Mouse (Mus musculus) heart, adult 2 months (tissue): ENCODE results near the gene Evpl. TPM values are rescaled to one million over a fixed set of nuclear protein-coding genes. Genes with fewer than 3 reads are reported as not detected.
A peak's percentile ranks its signal among the peaks of the same experiment; 100 is the strongest.

Source experiments
- DNase-seq, 2 experiments: peaks; one replicate each; pipeline ENCODE4 v3.0.0; 2021
- H3K27ac ChIP-seq: fragments of 200-600 bp; 2 replicates; pipeline ENCODE4 v1.8.1; 2022
- H3K27me3 ChIP-seq: fragments of 200-500 bp; 2 replicates; pipeline ENCODE4 v1.6.1; 2012; ENCODE audit warnings: mild to moderate bottlenecking, low read length, inconsistent platforms, mixed read lengths; ENCODE audit not compliant: control insufficient read depth, insufficient read depth
- H3K36me3 ChIP-seq: fragments of 200-500 bp; 2 replicates; pipeline ENCODE4 v1.6.1; 2012; ENCODE audit warnings: low read length, inconsistent platforms; ENCODE audit not compliant: control insufficient read depth, insufficient read depth
- H3K4me1 ChIP-seq: fragments of 200-500 bp; 2 replicates; pipeline ENCODE4 v1.6.1; 2011; ENCODE audit warnings: low read length; ENCODE audit not compliant: control insufficient read depth, insufficient read depth
- H3K4me3 ChIP-seq: fragments of 200-600 bp; 2 replicates; pipeline ENCODE4 v1.8.1; 2022
- H3K79me2 ChIP-seq: fragments of 200-500 bp; replicated peaks from 2 replicates; pipeline ENCODE4 v1.6.1; 2012; ENCODE audit warnings: mild to moderate bottlenecking, inconsistent platforms, low read length, moderate library complexity, mixed read lengths; ENCODE audit not compliant: control insufficient read depth, insufficient read depth
- H3K9ac ChIP-seq: fragments of 200-500 bp; 2 replicates; pipeline ENCODE4 v1.6.1; 2012; ENCODE audit warnings: low read depth, mild to moderate bottlenecking, control low read depth, inconsistent platforms, low read length, mixed read lengths
- CTCF ChIP-seq: fragments of 200-600 bp; IDR thresholded peaks from 2 replicates; pipeline ENCODE4 v1.8.1; 2022; ENCODE audit warnings: antibody characterized with exemption, mild to moderate bottlenecking, moderate library complexity
- EP300 ChIP-seq: fragments of 200-500 bp; IDR thresholded peaks from 2 replicates; pipeline ENCODE4 v1.6.1; 2011; ENCODE audit warnings: low read depth, low read length, control low read depth; ENCODE audit not compliant: insufficient read depth
- POLR2A ChIP-seq: fragments of 200-500 bp; IDR thresholded peaks from 2 replicates; pipeline ENCODE4 v1.6.1; 2011; ENCODE audit warnings: mild to moderate bottlenecking, low read depth, low read length, control low read depth; ENCODE audit not compliant: insufficient read depth
- WGBS: fragments of 180-500 bp; shearing (Covaris S2); methylation state at CpG from one replicate; pipeline ENCODE4 v1.1.7; 2018; 5-methylcytosine and 5-hydroxymethylcytosine counted together
- intact Hi-C: fragments of 180-260 bp; cut with DNase I; formaldehyde crosslinking; loops from one replicate; pipeline ENCODE4 v1.15.1; 2025
- polyA plus RNA-seq: library from polyadenylated mRNA; depleted of rRNA; stranded (reverse); fragments of >200 nt; gene quantifications from 2 replicates; pipeline ENCODE4 v1.2.3, GENCODE M21; 2012
- total RNA-seq, 2 experiments: library from RNA; stranded (reverse); gene quantifications; 2 replicates each; pipeline ENCODE4 v1.2.3; 2021

The Evpl gene
- total and polyA plus RNA-seq, 3 experiments, result 0.29 to 0.50 (median 0.39) TPM

DNA sequence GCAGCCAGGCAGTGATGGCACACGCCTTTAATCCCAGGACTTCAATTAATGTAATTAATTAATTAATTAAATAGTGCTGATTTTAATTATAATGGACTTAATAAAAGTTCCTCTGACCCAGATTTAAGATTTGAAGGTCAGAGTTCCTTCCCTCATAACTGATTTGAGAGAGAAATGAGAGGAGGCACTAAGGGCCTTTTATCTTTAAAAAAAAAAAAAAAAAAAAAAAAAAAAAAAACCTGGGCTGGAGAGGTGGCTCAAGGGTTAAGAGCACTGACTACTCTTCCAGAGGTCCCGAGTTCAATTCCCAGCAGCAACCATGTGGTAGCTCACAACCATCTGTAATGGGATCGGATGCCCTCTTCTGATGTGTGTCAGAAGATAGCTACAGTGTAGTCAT is 29.2 kb downstream of the Evpl start:
- TF ChIP-seq CTCF (no peak), POLR2A (no peak), EP300 (no peak)
- H3K4me1 ChIP-seq, result no peaks in the 10 kb centered on the region
- no peaks in the 10 kb centered on the region for H3K79me2 ChIP-seq
- H3K9ac ChIP-seq, result no peak overlapping the region
- 90% methylated on average over 3 of the region's 3 CpGs for whole genome bisulfite sequencing
- no peak for DNase-seq
- no peaks in the 10 kb centered on the region for H3K36me3 ChIP-seq
- intact Hi-C loops, result no loop called here
- no peak overlapping the region for H3K4me3 ChIP-seq
- no peak overlapping the region for H3K27ac ChIP-seq
- H3K27me3 ChIP-seq, result no peaks in the 10 kb centered on the region

GRCm38 (mm10) chr11:116206678-116207077 is 31.2 kb downstream of the Evpl start:
- DNase-seq, result no peak
- WGBS, result 80% methylated on average over 4 of the region's 4 CpGs
- Histone ChIP-seq H3K27ac (no peak overlapping the region), H3K9ac (no peak overlapping the region), H3K79me2 (no peaks in the 10 kb centered on the region), H3K4me3 (no peak overlapping the region), H3K27me3 (no peaks in the 10 kb centered on the region), H3K4me1 (no peaks in the 10 kb centered on the region), H3K36me3 (no peaks in the 10 kb centered on the region)
- TF ChIP-seq EP300 (no peak), CTCF (no peak), POLR2A (no peak)
- intact Hi-C loops, result no loop called here

DNA sequence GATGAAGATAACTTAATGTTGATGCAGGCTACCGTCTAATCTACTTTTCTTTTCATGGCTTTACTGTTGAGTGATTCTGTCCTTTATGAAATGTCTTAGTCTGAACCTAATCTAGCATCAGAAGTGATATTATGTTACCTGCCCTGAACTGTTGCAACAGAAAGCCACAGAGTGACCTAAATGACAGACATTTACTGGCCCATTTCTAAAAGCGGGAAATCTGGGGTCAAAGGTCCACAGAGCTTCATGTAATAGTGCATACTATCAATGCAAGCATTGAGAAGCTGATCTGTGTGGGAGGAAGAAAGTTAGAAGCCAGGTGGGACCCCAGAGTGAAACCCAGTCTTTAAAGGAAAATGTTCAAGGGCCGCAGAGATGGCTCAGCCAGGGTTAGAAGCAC is 34.7 kb downstream of the Evpl start:
- DNase-seq, result no peak
- no peak for TF ChIP-seq EP300
- no peak for TF ChIP-seq POLR2A
- no peak for TF ChIP-seq CTCF
- intact Hi-C loops, result no loop called here
- no peak overlapping the region for H3K9ac ChIP-seq
- no peaks in the 10 kb centered on the region for H3K79me2 ChIP-seq
- H3K4me1 ChIP-seq, result peaks cover 1% of the 10 kb centered on the region; the same call in 1 of the 2 replicates
- H3K4me3 ChIP-seq, result no peak overlapping the region
- H3K27me3 ChIP-seq, result no peaks in the 10 kb centered on the region
- no peaks in the 10 kb centered on the region for H3K36me3 ChIP-seq
- 87% methylated on average over 3 of the region's 3 CpGs for WGBS
- no peak overlapping the region for H3K27ac ChIP-seq

DNA sequence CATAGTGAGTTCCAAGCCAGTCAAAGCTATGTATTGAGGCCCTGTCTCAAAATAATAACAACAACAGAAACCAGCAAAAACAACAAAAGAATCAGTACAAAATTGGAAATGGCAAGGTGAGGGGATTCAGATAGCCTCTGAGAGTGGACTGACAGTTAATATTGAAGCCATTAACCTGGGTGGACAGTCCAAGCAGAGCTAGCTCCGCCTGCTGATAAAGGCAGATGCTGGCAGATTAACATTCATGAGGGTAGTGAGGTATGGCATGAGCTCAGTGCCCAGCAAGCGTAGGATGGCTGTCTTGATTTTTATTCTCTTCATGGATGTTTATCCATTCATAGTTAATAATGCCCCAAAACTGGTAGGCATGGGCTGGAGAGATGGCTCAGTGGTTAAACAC is 36.7 kb downstream of the Evpl start:
- DNase-seq, result no peak
- Histone ChIP-seq H3K4me3 (no peak overlapping the region), H3K27ac (no peak overlapping the region), H3K9ac (no peak overlapping the region), H3K79me2 (peaks cover 2% of the 10 kb centered on the region), H3K4me1 (peaks cover 3% of the 10 kb centered on the region; the same call in 1 of the 2 replicates), H3K36me3 (peaks cover 16% of the 10 kb centered on the region), H3K27me3 (no peaks in the 10 kb centered on the region)
- intact Hi-C loops, result no loop called here
- 97% methylated on average over 2 of the region's 2 CpGs for WGBS
- TF ChIP-seq POLR2A (no peak), CTCF (no peak), EP300 (no peak)

- TF ChIP-seq EP300 (peak; percentile 77), CTCF (no peak), POLR2A (peak; percentile 95)
- Histone ChIP-seq H3K4me3 (peak within 1 kb of the TSS; percentile 56), H3K36me3 (peaks cover 33% of the 10 kb centered on the region), H3K27me3 (no peaks in the 10 kb centered on the region), H3K27ac (peak within 1 kb of the TSS; percentile 98), H3K4me1 (peaks cover 7% of the 10 kb centered on the region), H3K79me2 (peaks cover 3% of the 10 kb centered on the region), H3K9ac (peak within 1 kb of the TSS; percentile 89)
- peak; percentile 99 for DNase-seq
- intact Hi-C loops, result loop anchor here (2.0 kb wide), 1 partner anchor 60 kb away; the partner anchor contains the start of gene Mrpl38
- WGBS, result under 1% methylated on average over 61 of the region's 62 CpGs
Observed at GRCm38 (mm10) chr11:116198639-116199531, 39.0 kb downstream of the Evpl start, which contains the start of the genes Ten1 and Acox1. Gene Ten1, plus strand, starts transcription at chr11:116198855. Gene Acox1, minus strand, starts transcription at chr11:116199045.

DNA sequence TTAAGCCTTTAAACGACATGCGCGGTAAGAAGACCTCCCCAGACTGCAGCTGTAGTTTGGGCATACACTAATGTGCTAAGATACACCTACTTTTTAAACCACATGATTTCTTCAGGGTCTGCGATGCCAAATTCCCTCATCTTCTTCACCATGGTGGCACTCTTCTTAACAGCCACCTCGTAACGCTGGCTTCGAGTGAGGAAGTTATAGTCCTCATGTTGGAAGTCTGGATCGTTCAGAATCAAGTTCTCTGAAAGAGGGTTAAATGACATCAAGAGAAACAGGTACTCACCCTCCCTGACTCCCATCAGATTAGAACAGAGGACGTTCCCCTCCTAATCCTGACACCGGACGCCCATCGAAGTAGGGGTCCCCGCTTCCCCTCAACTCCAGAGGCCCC is 39.7 kb downstream of the Evpl start:
- intact Hi-C loops, result loop anchor here (2.0 kb wide), 1 partner anchor 59 kb away; the partner anchor contains the start of gene Mrpl38
- H3K4me1 ChIP-seq, result peaks cover 7% of the 10 kb centered on the region
- H3K27me3 ChIP-seq, result no peaks in the 10 kb centered on the region
- 11% methylated on average over 13 of the region's 13 CpGs for WGBS
- peak overlapping the region; percentile 56 for H3K4me3 ChIP-seq
- TF ChIP-seq CTCF, result no peak
- TF ChIP-seq POLR2A, result no peak
- no peak for TF ChIP-seq EP300
- H3K36me3 ChIP-seq, result peaks cover 35% of the 10 kb centered on the region
- H3K27ac ChIP-seq, result peak overlapping the region; percentile 98
- DNase-seq, result no peak
- peaks cover 3% of the 10 kb centered on the region for H3K79me2 ChIP-seq
- H3K9ac ChIP-seq, result peak overlapping the region; percentile 89
